Mouse (Mus musculus) ES-Bruce4 (cell line): ENCODE measurements around the gene Xirp1.

Experiments used
- CTCF ChIP-seq: IDR thresholded peaks from one replicate; pipeline ENCODE4 v1.8.1; 2011; ENCODE audit warnings: low read depth, low read length
- EP300 ChIP-seq: IDR thresholded peaks from 2 replicates; pipeline ENCODE4 v1.6.1; 2011; ENCODE audit warnings: low read depth, low read length; ENCODE audit not compliant: insufficient read depth
- POLR2A ChIP-seq: IDR thresholded peaks from one replicate; pipeline ENCODE4 v1.8.1; 2011; ENCODE audit warnings: low read length; ENCODE audit not compliant: insufficient read depth

GRCm38 (mm10) chr9:119980770-119981182 is 42.6 kb downstream of the Xirp1 start:
- TF ChIP-seq POLR2A (no peak), EP300 (no peak), CTCF (no peak)
